Mouse (Mus musculus): Measurements from ENCODE around the gene Mvb12a. TPM values are rescaled to one million over a fixed set of nuclear protein-coding genes. Genes with fewer than 3 reads are reported as not detected.

Mvb12a gene
- total and polyA plus RNA-seq, 2 experiments from 2014 or later = 47.6 to 54.4 TPM

DNA sequence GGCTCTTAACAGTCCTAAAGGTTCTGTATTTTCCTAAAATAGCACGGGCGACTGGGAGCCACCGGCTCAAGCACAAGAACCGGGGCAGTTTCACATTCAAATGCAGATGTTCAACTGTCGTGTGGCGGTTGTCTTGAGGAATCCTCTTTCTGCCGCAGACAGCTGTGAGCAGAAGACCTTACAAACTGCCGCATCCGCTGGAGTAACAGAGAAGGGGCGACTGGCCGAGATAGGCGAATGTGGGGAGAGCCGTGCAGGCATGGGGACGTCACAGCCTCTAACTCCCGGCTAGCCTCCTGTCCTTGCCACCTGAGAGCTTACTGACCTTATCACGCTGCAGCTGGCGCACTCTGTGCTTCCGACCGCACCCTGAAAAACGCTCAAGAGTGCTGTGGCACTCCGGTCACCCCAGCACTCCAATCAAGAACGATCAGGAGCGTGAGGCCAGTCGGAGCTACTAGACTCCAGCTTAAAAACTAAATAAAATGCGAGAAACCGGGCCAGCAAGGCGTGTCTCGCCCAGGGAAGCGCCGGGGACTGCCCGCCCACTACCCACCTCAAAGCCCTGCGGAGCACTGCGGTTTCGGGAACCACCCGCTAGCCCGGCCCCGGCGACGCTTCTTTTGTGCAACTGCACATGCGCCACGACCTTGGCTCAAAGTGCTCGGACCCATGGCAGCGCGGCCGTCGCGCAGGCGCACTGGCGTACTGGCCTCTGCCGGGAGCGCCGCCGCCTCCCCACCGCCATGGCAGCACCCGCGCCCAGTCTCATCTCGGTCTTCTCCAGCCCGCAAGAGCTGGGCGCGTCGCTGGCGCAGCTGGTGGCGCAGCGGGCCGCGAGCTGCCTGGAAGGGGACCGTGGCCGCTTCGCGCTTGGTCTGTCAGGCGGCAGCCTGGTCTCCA is 49.0 kb downstream of the Mvb12a start, which contains the start of gene Pgls:
Gene Pgls (plus strand): TSS at position 706 of the 903 bp plus-strand sequence.
- peak within 1 kb of the TSS; percentile 82 for H3K9ac ChIP-seq (replicated peaks; ENCODE audit: low read depth, low read length)
- no peaks in the 10 kb centered on the region for H3K27me3 ChIP-seq (ENCODE audit: control insufficient read depth, insufficient read depth, low read length)
- WGBS = under 1% methylated on average over 69 of the region's 71 CpGs
- no peaks in the 10 kb centered on the region for H3K9me3 ChIP-seq (replicated peaks; ENCODE audit: control insufficient read depth, low read length)
- H3K4me3 ChIP-seq (ENCODE audit: low read depth, low read length) = peak within 1 kb of the TSS; percentile 74
- TF ChIP-seq CTCF (IDR thresholded peaks at IDR 0.05; ENCODE audit: low read depth) (no peak), EP300 (IDR thresholded peaks at IDR 0.05; ENCODE audit: low read depth) (no peak; the same call in 1 of the 2 replicates)
- peak within 1 kb of the TSS; percentile 89 for H3K4me2 ChIP-seq (ENCODE audit: low read depth, low read length)
- ATAC-seq (ENCODE audit: insufficient read depth, low read depth) = peak; percentile 86
- H3K4me1 ChIP-seq (ENCODE audit: control insufficient read depth, insufficient read depth) = peaks cover 18% of the 10 kb centered on the region
- H3K27ac ChIP-seq (ENCODE audit: low read depth) = peak within 1 kb of the TSS; percentile 98
- DNase-seq (ENCODE audit: low spot score) = peak; percentile 92
- no peaks in the 10 kb centered on the region for H3K36me3 ChIP-seq (replicated peaks; ENCODE audit: control insufficient read depth, insufficient read depth, low read length)

DNA sequence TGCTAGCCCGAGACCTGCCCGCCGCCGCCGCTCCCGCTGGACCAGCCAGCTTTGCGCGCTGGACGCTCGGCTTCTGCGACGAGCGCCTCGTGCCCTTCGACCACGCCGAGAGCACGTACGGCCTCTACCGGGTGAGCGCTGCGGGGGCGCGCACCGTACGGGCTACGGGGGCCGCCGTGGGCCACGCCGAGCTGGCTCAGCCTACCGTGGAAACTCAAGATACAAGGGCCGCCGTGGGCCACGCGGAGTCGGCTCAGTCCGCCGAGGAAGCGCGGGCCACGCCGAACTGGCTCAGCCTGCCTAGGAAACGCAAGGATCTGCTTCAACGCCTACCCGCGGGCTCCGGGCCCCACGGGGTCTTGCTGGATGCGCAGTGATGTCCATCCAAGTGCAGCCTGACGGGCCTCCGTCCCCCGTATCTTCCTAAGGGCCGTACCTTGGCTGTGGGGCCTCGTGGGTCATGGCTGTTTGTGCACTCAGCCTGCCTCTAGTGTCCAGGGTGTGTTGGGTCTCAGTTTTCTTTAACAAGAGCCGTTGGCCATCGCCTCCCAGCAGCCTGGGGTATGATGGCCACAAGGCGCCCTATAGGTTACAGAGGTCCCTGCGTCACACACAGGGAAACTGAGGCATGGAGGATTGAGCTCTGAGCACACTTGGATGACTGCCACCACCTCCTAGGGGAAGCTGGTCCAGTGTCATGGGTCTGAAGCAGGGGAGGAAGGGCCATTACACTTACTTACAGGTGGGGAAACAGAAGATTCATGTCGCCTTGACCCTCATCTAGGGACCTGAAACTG is 49.9 kb downstream of the Mvb12a start:
- ATAC-seq (ENCODE audit: insufficient read depth, low read depth) (peak; percentile 81), DNase-seq (ENCODE audit: low spot score) (peak; percentile 63)
- TF ChIP-seq CTCF (IDR thresholded peaks at IDR 0.05; ENCODE audit: low read depth) (0 out of 2 replicates have a peak, but pooled peaks have one; percentile 6), EP300 (IDR thresholded peaks at IDR 0.05; ENCODE audit: low read depth) (no peak)
- Histone ChIP-seq H3K4me2 (ENCODE audit: low read depth, low read length) (peak overlapping the region; percentile 89), H3K36me3 (replicated peaks; ENCODE audit: control insufficient read depth, insufficient read depth, low read length) (no peaks in the 10 kb centered on the region), H3K9me3 (replicated peaks; ENCODE audit: control insufficient read depth, low read length) (no peaks in the 10 kb centered on the region), H3K4me1 (ENCODE audit: control insufficient read depth, insufficient read depth) (peaks cover 18% of the 10 kb centered on the region), H3K9ac (replicated peaks; ENCODE audit: low read depth, low read length) (peak overlapping the region; percentile 82), H3K27me3 (ENCODE audit: control insufficient read depth, insufficient read depth, low read length) (no peaks in the 10 kb centered on the region), H3K4me3 (ENCODE audit: low read depth, low read length) (peak overlapping the region; percentile 74), H3K27ac (ENCODE audit: low read depth) (peak overlapping the region; percentile 98)
- WGBS = 4% methylated on average over 60 of the region's 60 CpGs

- Histone ChIP-seq H3K9me3 (replicated peaks; ENCODE audit: control insufficient read depth, low read length) (no peaks in the 10 kb centered on the region), H3K4me2 (ENCODE audit: low read depth, low read length) (no peak overlapping the region), H3K4me1 (ENCODE audit: control insufficient read depth, insufficient read depth) (peaks cover 18% of the 10 kb centered on the region), H3K4me3 (ENCODE audit: low read depth, low read length) (no peak overlapping the region), H3K36me3 (replicated peaks; ENCODE audit: control insufficient read depth, insufficient read depth, low read length) (no peaks in the 10 kb centered on the region), H3K27me3 (ENCODE audit: control insufficient read depth, insufficient read depth, low read length) (no peaks in the 10 kb centered on the region), H3K9ac (replicated peaks; ENCODE audit: low read depth, low read length) (no peak overlapping the region), H3K27ac (ENCODE audit: low read depth) (no peak overlapping the region)
- DNase-seq (ENCODE audit: low spot score) (no peak), ATAC-seq (ENCODE audit: insufficient read depth, low read depth) (no peak)
- TF ChIP-seq EP300 (IDR thresholded peaks at IDR 0.05; ENCODE audit: low read depth) (no peak), CTCF (IDR thresholded peaks at IDR 0.05; ENCODE audit: low read depth) (no peak)
- 91% methylated on average over 8 of the region's 8 CpGs for WGBS
Measured at GRCm38 (mm10) chr8:71593556-71594323, 51.0 kb downstream of the Mvb12a start.

DNA sequence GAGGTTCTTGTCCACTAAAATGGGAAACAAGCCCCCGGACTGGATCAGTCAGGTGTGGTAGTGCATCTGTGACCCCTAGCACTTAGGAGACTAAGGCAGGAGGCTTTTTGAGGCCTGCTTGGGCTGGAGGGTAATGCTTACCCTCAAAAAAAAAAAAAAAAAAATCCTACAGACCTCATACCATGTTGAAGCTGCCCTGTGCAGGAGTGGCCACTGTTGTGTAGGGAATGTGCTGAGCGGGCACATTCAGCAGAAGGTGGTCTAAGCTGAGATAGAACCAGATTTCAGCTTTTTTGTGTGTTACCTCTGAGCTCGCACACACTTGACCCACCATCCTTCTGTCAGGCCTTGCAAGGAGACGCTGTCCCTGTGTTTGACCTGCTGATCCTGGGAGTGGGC is 51.6 kb downstream of the Mvb12a start:
- Histone ChIP-seq H3K36me3 (replicated peaks; ENCODE audit: control insufficient read depth, insufficient read depth, low read length) (no peaks in the 10 kb centered on the region), H3K4me1 (ENCODE audit: control insufficient read depth, insufficient read depth) (peaks cover 18% of the 10 kb centered on the region), H3K9ac (replicated peaks; ENCODE audit: low read depth, low read length) (no peak overlapping the region), H3K27me3 (ENCODE audit: control insufficient read depth, insufficient read depth, low read length) (no peaks in the 10 kb centered on the region), H3K4me3 (ENCODE audit: low read depth, low read length) (no peak overlapping the region), H3K27ac (ENCODE audit: low read depth) (no peak overlapping the region), H3K9me3 (replicated peaks; ENCODE audit: control insufficient read depth, low read length) (no peaks in the 10 kb centered on the region), H3K4me2 (ENCODE audit: low read depth, low read length) (no peak overlapping the region)
- no peak for TF ChIP-seq EP300 (IDR thresholded peaks at IDR 0.05; ENCODE audit: low read depth)
- no peak for TF ChIP-seq CTCF (IDR thresholded peaks at IDR 0.05; ENCODE audit: low read depth)
- ATAC-seq (ENCODE audit: insufficient read depth, low read depth) (no peak), DNase-seq (ENCODE audit: low spot score) (no peak)
- 93% methylated on average over 4 of the region's 4 CpGs for WGBS

GRCm38 (mm10) chr8:71595862-71596261 is 53.1 kb downstream of the Mvb12a start:
- ATAC-seq (ENCODE audit: insufficient read depth, low read depth) (peak; percentile 16; the same call in 1 of the 2 replicates), DNase-seq (ENCODE audit: low spot score) (peak; percentile 63)
- H3K4me1 ChIP-seq (ENCODE audit: control insufficient read depth, insufficient read depth) = peaks cover 17% of the 10 kb centered on the region
- peaks cover 4% of the 10 kb centered on the region; the same call in 1 of the 2 replicates for H3K27me3 ChIP-seq (ENCODE audit: control insufficient read depth, insufficient read depth, low read length)
- 13% methylated on average over 27 of the region's 27 CpGs for WGBS
- no peaks in the 10 kb centered on the region for H3K36me3 ChIP-seq (replicated peaks; ENCODE audit: control insufficient read depth, insufficient read depth, low read length)
- TF ChIP-seq CTCF (IDR thresholded peaks at IDR 0.05; ENCODE audit: low read depth) (peak; percentile 99), EP300 (IDR thresholded peaks at IDR 0.05; ENCODE audit: low read depth) (no peak)
- H3K9me3 ChIP-seq (replicated peaks; ENCODE audit: control insufficient read depth, low read length) = no peaks in the 10 kb centered on the region
- H3K4me3 ChIP-seq (ENCODE audit: low read depth, low read length) = no peak overlapping the region
- no peak overlapping the region for H3K27ac ChIP-seq (ENCODE audit: low read depth)
- H3K9ac ChIP-seq (replicated peaks; ENCODE audit: low read depth, low read length) = no peak overlapping the region
- H3K4me2 ChIP-seq (ENCODE audit: low read depth, low read length) = no peak overlapping the region

Measured in heart, postnatal 0 days (tissue).